ENCODE assay signal across 21 mouse cellular contexts in genomic region chr17:74752906-74753627, GRCm38 (mm10). TPM values are rescaled to one million over a fixed set of nuclear protein-coding genes. Genes with fewer than 3 reads are reported as not detected.
DNase-seq lines count a peak whose midpoint lies in the region; ATAC-seq and TF ChIP-seq lines count a peak whose summit lies in the region.
"Had no signal": no experiment of that assay in that cellular context is flagged by ENCODE, and none has a peak within 500 bp of the region (broad histone marks: within the 10 kb centered on the region; RNA-seq: fewer than 3 reads in every experiment).

No protein-coding gene starts in this region.

- 0 out of 2 replicates have a peak, but pooled peaks cover 6% of the 10 kb centered on the region for H3K4me1 ChIP-seq in lung, embryonic 14.5 days (ENCODE audit: insufficient read depth)
- H3K4me1 ChIP-seq in thymus, adult 2 months (replicated peaks; ENCODE audit: control insufficient read depth, insufficient read depth, low read length): peaks cover 14% of the 10 kb centered on the region
- H3K4me1 ChIP-seq: embryonic facial prominence, embryonic 12.5 days; hindbrain, embryonic 10.5 days; midbrain, embryonic 13.5 days; neural tube, embryonic 13.5 days had no signal

- DNase-seq in lung, embryonic 14.5 days: peak; percentile 59
- no peak for DNase-seq in lung, postnatal 14 days
- no peak for DNase-seq in thymus, adult 2 months
- no peak for DNase-seq in thymus, postnatal 36 days
- peak; percentile 9 for DNase-seq in adipocyte (ENCODE audit: low spot score)
- peak; percentile 67 for DNase-seq in telencephalon, adult 2 months (ENCODE audit: low read depth, low spot score)
- DNase-seq in gastrocnemius, postnatal 4 days (ENCODE audit: low spot score in 2 of 2): no peak
- no peak for DNase-seq in cerebellum, adult 11-12 months
- DNase-seq: cerebellum, adult 8-10 months; gastrocnemius, postnatal 25 days; kidney, adult 8-10 months; kidney, postnatal 25 days; left cerebral cortex, postnatal 4 days; liver, postnatal 0 days had no signal

- peak overlapping the region; percentile 54; the same call in 1 of the 2 replicates for H3K27ac ChIP-seq in lung, embryonic 14.5 days (ENCODE audit: low read depth)
- H3K27ac ChIP-seq in thymus, adult 2 months (ENCODE audit: control insufficient read depth, insufficient read depth, low read length): peak overlapping the region; percentile 35; the same call in 1 of the 2 replicates
- H3K27ac ChIP-seq: embryonic facial prominence, embryonic 12.5 days; hindbrain, embryonic 10.5 days; hindbrain, postnatal 0 days; midbrain, embryonic 13.5 days; neural tube, embryonic 13.5 days had no signal

- H3K36me3 ChIP-seq in lung, embryonic 14.5 days (ENCODE audit: insufficient read depth): 0 out of 2 replicates have a peak, but pooled peaks cover 6% of the 10 kb centered on the region
- H3K36me3 ChIP-seq in thymus, adult 2 months (ENCODE audit: control insufficient read depth, insufficient read depth, low read length): no peaks in the 10 kb centered on the region

- no peak for TF ChIP-seq POLR2A in thymus, adult 2 months (IDR thresholded peaks at IDR 0.05; ENCODE audit: control insufficient read depth, extremely low read depth, insufficient read depth, low read length, poor library complexity)

- no peak overlapping the region for H3K4me2 ChIP-seq in lung, embryonic 14.5 days
- H3K4me2 ChIP-seq: embryonic facial prominence, embryonic 12.5 days; midbrain, embryonic 13.5 days; neural tube, embryonic 13.5 days had no signal

- ATAC-seq in lung, embryonic 14.5 days (ENCODE audit: insufficient read depth): peak; percentile 62; the same call in 1 of the 2 replicates
- ATAC-seq: forebrain, embryonic 14.5 days; hindbrain, postnatal 0 days; liver, postnatal 0 days; midbrain, embryonic 13.5 days; Patski had no signal

- H3K9ac ChIP-seq in lung, embryonic 14.5 days: no peak overlapping the region
- H3K9ac ChIP-seq: embryonic facial prominence, embryonic 12.5 days; liver, postnatal 0 days; midbrain, embryonic 13.5 days; neural tube, embryonic 13.5 days had no signal

- H3K9me3 ChIP-seq in lung, embryonic 14.5 days (ENCODE audit: low read depth, low read length): no peaks in the 10 kb centered on the region
- H3K9me3 ChIP-seq: embryonic facial prominence, embryonic 12.5 days; hindbrain, embryonic 10.5 days; midbrain, embryonic 13.5 days; neural tube, embryonic 13.5 days had no signal

- 47% methylated on average over 8 of the region's 8 CpGs for WGBS in lung, embryonic 14.5 days
- 48% methylated on average over 8 of the region's 8 CpGs for WGBS in thymus, adult 2 months

- TF ChIP-seq CTCF in lung, embryonic 14.5 days (IDR thresholded peaks at IDR 0.05; ENCODE audit: low read depth): no peak
- no peak for TF ChIP-seq CTCF in thymus, adult 2 months (IDR thresholded peaks at IDR 0.05; ENCODE audit: borderline replicate concordance, control insufficient read depth, extremely low read depth, insufficient read depth, low read length, poor library complexity)

- no peak overlapping the region for H3K4me3 ChIP-seq in lung, embryonic 14.5 days (ENCODE audit: low read depth, low read length)
- H3K4me3 ChIP-seq in thymus, adult 2 months (ENCODE audit: control insufficient read depth, insufficient read depth, low read length): no peak overlapping the region
- H3K4me3 ChIP-seq: embryonic facial prominence, embryonic 12.5 days; hindbrain, embryonic 10.5 days; midbrain, embryonic 13.5 days; neural tube, embryonic 13.5 days had no signal

- no peaks in the 10 kb centered on the region for H3K27me3 ChIP-seq in lung, embryonic 14.5 days (ENCODE audit: insufficient read depth, low read length)
- no peaks in the 10 kb centered on the region for H3K27me3 ChIP-seq in thymus, adult 2 months (ENCODE audit: control insufficient read depth, insufficient read depth, low read length)
- H3K27me3 ChIP-seq: embryonic facial prominence, embryonic 12.5 days; midbrain, embryonic 13.5 days; neural tube, embryonic 13.5 days; Patski had no signal

RNA-seq across cellular contexts. Expression of gene Ttc27, which starts 35.5 kb away (rescaled TPM):
- 25.6 and 26.2 TPM in 2 replicates for polyA plus RNA-seq in lung, embryonic 14.5 days (2014; fragmentation: Nextera tagmentation; extraction: Ambion mirVana)
- 6.1 and 6.7 TPM in 2 replicates for polyA plus RNA-seq in thymus, adult 2 months (2012; rRNA removed)
- 10 to 100 TPM; 11.4 to 13.8 TPM for total RNA-seq in gastrocnemius, postnatal 4 days (2021)

Comparison
In these comparisons a context has a peak if more than half of its experiments do, and no peak if none do; other contexts are left out.
1. DNase-seq: peak in lung, embryonic 14.5 days (single experiment), adipocyte (single experiment) and telencephalon, adult 2 months (single experiment); none in lung, postnatal 14 days (single experiment), thymus, adult 2 months (single experiment), thymus, postnatal 36 days (0 of 2), gastrocnemius, postnatal 4 days (0 of 2) and cerebellum, adult 11-12 months (single experiment).